Mouse (Mus musculus) bone marrow, adult 2 months (tissue): ENCODE measurements around the gene Tmem136.

Experiments
- CTCF ChIP-seq: fragments of 200-500 bp; IDR thresholded peaks from 2 replicates; pipeline ENCODE4 v1.5.1; 2011; ENCODE audit warnings: low read length, control low read depth; ENCODE audit not compliant: control insufficient read depth, insufficient read depth
- POLR2A ChIP-seq: fragments of 200-500 bp; IDR thresholded peaks from 2 replicates; pipeline ENCODE4 v1.6.1; 2011; ENCODE audit warnings: low read depth, mild to moderate bottlenecking, control low read depth, low read length, borderline replicate concordance; ENCODE audit not compliant: control insufficient read depth

- no peak for TF ChIP-seq CTCF
- no peak for TF ChIP-seq POLR2A
Observed at GRCm38 (mm10) chr9:43133525-43133924, 17.2 kb upstream of the Tmem136 start.
